Mouse (Mus musculus): Measurements from ENCODE around the gene Aph1a.
"Not testable (repeated sequence)": the region's sequence is repeated elsewhere in the genome, so short reads cannot be mapped to it uniquely, and the experiment has no call there.

Gene Aph1a

GRCm38 (mm10) chr3:95887596-95887995, 6.2 kb upstream of the Aph1a start:
- no peak for DNase-seq (ENCODE audit: low spot score)

GRCm38 (mm10) chr3:95889664-95890063, 4.1 kb upstream of the Aph1a start:
- no peak for DNase-seq (ENCODE audit: low spot score)

GRCm38 (mm10) chr3:95891211-95892065, 2.3 kb upstream of the Aph1a start, which contains the start of gene BC028528:
TSS of gene BC028528 (minus strand) at chr3:95892005.
- DNase-seq (ENCODE audit: low spot score): no peak

GRCm38 (mm10) chr3:95892066-95893052, 1.4 kb upstream of the Aph1a start:
- DNase-seq (ENCODE audit: low spot score): no peak

- no peak for DNase-seq (ENCODE audit: low spot score)
Observed at GRCm38 (mm10) chr3:95893126-95893525, 643 bp upstream of the Aph1a start.

GRCm38 (mm10) chr3:95894317-95895160, 770 bp downstream of the Aph1a start:
- peak; percentile 40 for DNase-seq (ENCODE audit: low spot score)

GRCm38 (mm10) chr3:95895501-95895900, 1.7 kb downstream of the Aph1a start:
- not testable (repeated sequence) for DNase-seq (ENCODE audit: low spot score)

GRCm38 (mm10) chr3:95899800-95900524, 6.2 kb downstream of the Aph1a start:
- no peak for DNase-seq (ENCODE audit: low spot score)

GRCm38 (mm10) chr3:95901616-95902372, 8.0 kb downstream of the Aph1a start:
- no peak for DNase-seq (ENCODE audit: low spot score)

GRCm38 (mm10) chr3:95902373-95902625, 8.5 kb downstream of the Aph1a start:
- DNase-seq (ENCODE audit: low spot score): no peak

- DNase-seq (ENCODE audit: low spot score): no peak
Observed at GRCm38 (mm10) chr3:95902643-95903042, 8.9 kb downstream of the Aph1a start.

GRCm38 (mm10) chr3:95903753-95904502, 10.2 kb downstream of the Aph1a start:
- DNase-seq (ENCODE audit: low spot score): no peak

GRCm38 (mm10) chr3:95904568-95904967, 10.8 kb downstream of the Aph1a start, which contains the start of gene Car14:
TSS of gene Car14 (minus strand) at chr3:95904691.
- DNase-seq (ENCODE audit: low spot score): no peak

- no peak for DNase-seq (ENCODE audit: low spot score)
Observed at GRCm38 (mm10) chr3:95905146-95905939, 11.6 kb downstream of the Aph1a start.

- no peak for DNase-seq (ENCODE audit: low spot score)
Observed at GRCm38 (mm10) chr3:95905940-95906492, 12.2 kb downstream of the Aph1a start.

- no peak for DNase-seq (ENCODE audit: low spot score)
Observed at GRCm38 (mm10) chr3:95906860-95907259, 13.1 kb downstream of the Aph1a start.

GRCm38 (mm10) chr3:95907613-95908012, 13.8 kb downstream of the Aph1a start:
- no peak for DNase-seq (ENCODE audit: low spot score)

GRCm38 (mm10) chr3:95914706-95915105, 20.9 kb downstream of the Aph1a start:
- DNase-seq (ENCODE audit: low spot score): no peak

- DNase-seq (ENCODE audit: low spot score): no peak
Observed at GRCm38 (mm10) chr3:95916760-95917159, 23.0 kb downstream of the Aph1a start.

Measured in c-Kit-positive CD71-positive TER-119-positive erythroid progenitor cells, embryonic 14.5 days (primary cell).